Mouse (Mus musculus): ENCODE data around the gene Mrps27. TPM values are rescaled to one million over a fixed set of nuclear protein-coding genes. Genes with fewer than 3 reads are reported as not detected.

The Mrps27 gene
- polyA plus RNA-seq, 1 experiment, result 28.0 TPM

DNA sequence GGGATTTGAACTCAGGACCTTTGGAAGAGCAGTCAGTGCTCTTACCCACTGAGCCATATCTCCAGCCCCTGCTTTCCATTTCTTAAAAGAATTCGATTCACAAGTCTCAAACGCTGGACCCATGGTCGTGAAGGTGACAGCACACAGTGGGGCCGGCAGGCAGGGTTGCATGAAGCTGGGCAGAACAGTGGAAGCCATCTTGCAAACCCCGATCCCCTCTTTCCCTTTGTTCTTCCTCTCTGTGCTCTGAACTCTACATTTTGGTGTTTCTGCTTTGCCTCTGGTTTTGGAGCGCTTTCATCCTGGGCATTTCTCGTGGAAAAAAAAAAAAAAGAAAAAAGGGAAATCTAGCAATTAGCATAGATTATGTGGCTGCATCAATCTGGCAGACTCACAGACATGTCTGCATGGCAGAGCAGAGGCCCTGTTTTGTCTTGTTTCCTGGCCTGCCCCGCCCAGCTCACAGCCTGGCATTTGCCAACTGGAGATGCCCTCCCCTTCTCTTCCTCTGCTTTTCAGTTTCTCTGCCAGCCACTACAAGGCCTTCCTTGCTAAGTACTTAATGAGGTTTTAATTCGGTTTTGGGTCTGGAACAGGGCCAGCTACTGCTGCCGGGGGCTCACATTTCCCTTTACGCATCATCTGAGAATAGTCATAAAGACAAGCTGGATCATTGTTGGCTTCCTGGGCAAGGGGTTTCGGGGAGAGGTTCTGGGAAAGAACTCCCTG lies 114.2 kb downstream of the Mrps27 start:
- DNase-seq (ENCODE audit: low read depth), result peak; percentile 98
- TF ChIP-seq CTCF (IDR thresholded peaks at IDR 0.05; ENCODE audit: borderline replicate concordance, extremely low read depth, insufficient read depth, insufficient read length) (no peak), POLR2A (IDR thresholded peaks at IDR 0.05; ENCODE audit: borderline replicate concordance, extremely low read depth, insufficient read depth, insufficient read length, poor library complexity, severe bottlenecking) (no peak)

DNA sequence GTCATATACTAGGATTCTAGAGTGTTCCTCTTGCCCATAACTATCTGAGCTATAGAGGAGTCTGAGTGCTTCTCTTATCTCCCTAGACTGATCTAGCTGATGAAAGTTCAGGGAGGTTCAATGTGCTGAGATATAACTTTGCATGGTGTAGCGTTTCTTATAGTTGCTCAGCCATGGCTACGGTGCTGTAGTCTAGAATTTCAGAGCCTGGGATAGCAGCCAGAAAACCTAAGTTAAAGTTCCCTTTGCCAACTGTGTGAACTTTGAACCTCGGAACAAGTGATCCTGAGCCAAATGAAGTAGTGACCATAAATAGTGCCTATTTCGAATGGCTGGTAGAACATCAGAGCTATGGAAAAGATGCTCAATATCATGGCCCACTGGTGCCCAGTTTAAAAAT lies 115.0 kb downstream of the Mrps27 start:
- no peak for DNase-seq (ENCODE audit: low read depth)
- TF ChIP-seq CTCF (IDR thresholded peaks at IDR 0.05; ENCODE audit: borderline replicate concordance, extremely low read depth, insufficient read depth, insufficient read length) (no peak), POLR2A (IDR thresholded peaks at IDR 0.05; ENCODE audit: borderline replicate concordance, extremely low read depth, insufficient read depth, insufficient read length, poor library complexity, severe bottlenecking) (no peak)

DNA sequence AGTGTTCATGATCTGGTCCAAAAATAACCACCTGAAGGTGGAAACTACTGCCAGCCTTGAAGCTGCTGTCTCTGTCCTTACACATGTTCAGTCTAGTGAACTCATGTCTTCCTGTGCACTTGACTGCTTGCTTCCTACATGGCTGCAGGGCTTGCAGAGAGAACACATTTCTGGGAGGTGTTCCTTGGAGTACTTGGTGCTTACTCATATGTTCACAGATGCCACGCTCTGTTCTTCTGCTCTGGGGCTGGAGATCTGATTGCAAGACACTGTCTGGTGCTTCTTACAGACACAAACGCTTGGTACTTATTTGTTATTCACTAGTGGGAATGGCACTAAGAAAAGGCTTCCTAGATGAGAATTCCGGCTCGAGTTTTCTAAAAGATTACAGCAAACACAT lies 117.3 kb downstream of the Mrps27 start:
- no peak for DNase-seq (ENCODE audit: low read depth)
- TF ChIP-seq POLR2A (IDR thresholded peaks at IDR 0.05; ENCODE audit: borderline replicate concordance, extremely low read depth, insufficient read depth, insufficient read length, poor library complexity, severe bottlenecking) (no peak), CTCF (IDR thresholded peaks at IDR 0.05; ENCODE audit: borderline replicate concordance, extremely low read depth, insufficient read depth, insufficient read length) (no peak)

DNA sequence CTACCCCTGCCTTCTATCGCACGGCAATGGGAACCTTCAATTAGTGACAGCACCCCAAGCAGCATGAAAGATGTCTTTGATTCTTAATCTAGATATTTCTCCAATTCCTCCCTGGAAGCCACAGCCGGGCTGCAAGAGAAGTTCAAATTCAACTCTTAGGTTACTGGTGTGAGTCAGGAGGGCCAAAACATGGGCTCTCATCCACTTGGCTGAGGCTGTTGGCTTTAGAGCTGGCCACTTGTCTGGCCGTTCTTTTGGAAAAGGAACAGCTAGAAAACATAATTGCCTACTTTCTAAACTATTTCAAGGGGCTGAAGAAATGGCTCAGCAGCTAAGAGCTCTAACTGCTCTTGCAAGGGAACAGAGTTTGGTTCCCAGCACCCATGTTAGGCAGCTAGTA lies 120.0 kb downstream of the Mrps27 start:
- TF ChIP-seq CTCF (IDR thresholded peaks at IDR 0.05; ENCODE audit: borderline replicate concordance, extremely low read depth, insufficient read depth, insufficient read length), result no peak
- no peak for TF ChIP-seq POLR2A (IDR thresholded peaks at IDR 0.05; ENCODE audit: borderline replicate concordance, extremely low read depth, insufficient read depth, insufficient read length, poor library complexity, severe bottlenecking)
- no peak for DNase-seq (ENCODE audit: low read depth)

Other genes starting within 250 kb of the Mrps27 start
- gene Zfp366, start 160.0 kb upstream of the Mrps27 start, polyA plus RNA-seq (2012; rRNA removed), result 1.1 and 4.4 TPM in 2 replicates
- gene Ptcd2, start 81 bp upstream of the Mrps27 start, polyA plus RNA-seq (2012; rRNA removed), result 26.8 and 28.6 TPM in 2 replicates
- gene Map1b, start 171.8 kb downstream of the Mrps27 start, polyA plus RNA-seq (2012; rRNA removed), result 124 and 338 TPM in 2 replicates

Measured in brain, embryonic 14.5 days (tissue).